Mouse (Mus musculus) MEL (cell line): ENCODE data around the gene Fam129a. TPM values are rescaled to one million over a fixed set of nuclear protein-coding genes. Genes with fewer than 3 reads are reported as not detected.
A peak's percentile ranks its signal among the peaks of the same experiment; 100 is the strongest.

Experiments used
- DNase-seq: peaks from one replicate; pipeline ENCODE4 v3.0.0; 2011; ENCODE audit warnings: low read depth, low spot score
- H3K27ac ChIP-seq: 2 replicates; pipeline ENCODE4 v1.5.1; 2012; ENCODE audit warnings: low read depth, mild to moderate bottlenecking, control low read depth, low read length, moderate library complexity; ENCODE audit not compliant: control insufficient read depth
- H3K27me3 ChIP-seq, 2 experiments: fragments of 150-350 bp in 1 of 2; sonication (generic) in 1 of 2; 2 replicates each; pipeline ENCODE4 v1.6.1; 2012; ENCODE audit warnings: low read length in 2 of 2, mild to moderate bottlenecking in 2 of 2, improper control_type of control experiment in 1 of 2, moderate library complexity in 1 of 2; ENCODE audit not compliant: insufficient read depth in 2 of 2, control insufficient read depth in 1 of 2
- H3K36me3 ChIP-seq, 2 experiments: 2 replicates each; pipeline ENCODE4 v1.6.1; 2012 to 2014; ENCODE audit warnings: low read length in 2 of 2, improper control_type of control experiment in 1 of 2, inconsistent platforms in 1 of 2, mild to moderate bottlenecking in 1 of 2; ENCODE audit not compliant: insufficient read depth in 2 of 2, control insufficient read depth in 1 of 2
- H3K4me1 ChIP-seq, 2 experiments: fragments of 150-350 bp in 1 of 2; sonication (generic) in 1 of 2; 2 replicates each; pipeline ENCODE4 v1.6.1; 2012; ENCODE audit warnings: low read length in 2 of 2, improper control_type of control experiment in 1 of 2, mild to moderate bottlenecking in 1 of 2; ENCODE audit not compliant: insufficient read depth in 2 of 2, control insufficient read depth in 1 of 2
- H3K4me3 ChIP-seq, 2 experiments: fragments of 150-350 bp in 1 of 2; sonication (generic) in 1 of 2; 2 replicates each; pipeline ENCODE4 v1.5.1; 2012; ENCODE audit warnings: low read depth in 2 of 2, low read length in 2 of 2, mild to moderate bottlenecking in 2 of 2, moderate library complexity in 2 of 2, control low read depth in 1 of 2, improper control_type of control experiment in 1 of 2; ENCODE audit not compliant: control insufficient read depth in 1 of 2, insufficient read depth in 1 of 2
- H3K79me2 ChIP-seq: 2 replicates; pipeline ENCODE4 v1.6.1; 2012; ENCODE audit warnings: mild to moderate bottlenecking, low read length, moderate library complexity; ENCODE audit not compliant: control insufficient read depth, poor library complexity, insufficient read depth
- H3K9ac ChIP-seq: 2 replicates; pipeline ENCODE4 v1.6.1; 2012; ENCODE audit warnings: low read depth, mild to moderate bottlenecking, control low read depth, low read length, moderate library complexity; ENCODE audit not compliant: control insufficient read depth, poor library complexity, severe bottlenecking
- H3K9me3 ChIP-seq: fragments of 150-350 bp; sonication (generic); replicated peaks from 2 replicates; pipeline ENCODE4 v1.6.1; 2012; ENCODE audit warnings: mild to moderate bottlenecking, low read length, improper control_type of control experiment, moderate library complexity; ENCODE audit not compliant: insufficient read depth
- CTCF ChIP-seq, 3 experiments: IDR thresholded peaks in 2 of 3; conservative IDR thresholded peaks in 1 of 3; 2 replicates each; pipeline ENCODE4 v1.5.1; 2011 to 2012; ENCODE audit warnings: low read length in 3 of 3, low read depth in 2 of 3, mild to moderate bottlenecking in 2 of 3, improper control_type of control experiment in 1 of 3, inconsistent platforms in 1 of 3, mixed read lengths in 1 of 3, moderate library complexity in 1 of 3; ENCODE audit not compliant: control insufficient read depth in 1 of 3, insufficient read depth in 1 of 3, poor library complexity in 1 of 3, severe bottlenecking in 1 of 3
- E2F4 ChIP-seq: IDR thresholded peaks from 2 replicates; pipeline ENCODE4 v1.6.1; 2011; ENCODE audit warnings: low read depth, low read length, improper control_type of control experiment, borderline replicate concordance
- MAX ChIP-seq: IDR thresholded peaks from 2 replicates; pipeline ENCODE4 v1.6.1; 2011; ENCODE audit warnings: low read length, improper control_type of control experiment
- MXI1 ChIP-seq: IDR thresholded peaks from 2 replicates; pipeline ENCODE4 v1.6.1; 2011; ENCODE audit warnings: mild to moderate bottlenecking, low read depth, low read length, improper control_type of control experiment
- MYB ChIP-seq: IDR thresholded peaks from 2 replicates; pipeline ENCODE4 v1.6.1; 2011; ENCODE audit warnings: mild to moderate bottlenecking, low read depth, low read length, improper control_type of control experiment
- POLR2A ChIP-seq, 2 experiments: IDR thresholded peaks; 2 replicates each; pipeline ENCODE4 v1.6.1; 2011 to 2012; ENCODE audit warnings: low read length in 2 of 2, mild to moderate bottlenecking in 2 of 2, control low read depth in 1 of 2, improper control_type of control experiment in 1 of 2, low read depth in 1 of 2, moderate library complexity in 1 of 2; ENCODE audit not compliant: control insufficient read depth in 1 of 2, insufficient read depth in 1 of 2, poor library complexity in 1 of 2
- SMC3 ChIP-seq: IDR thresholded peaks from 2 replicates; pipeline ENCODE4 v1.6.1; 2011; ENCODE audit warnings: low read depth, low read length, improper control_type of control experiment
- TBP ChIP-seq: IDR thresholded peaks from 2 replicates; pipeline ENCODE4 v1.8.0; 2011; ENCODE audit warnings: low read depth, low read length, improper control_type of control experiment
- ZC3H11A ChIP-seq: IDR thresholded peaks from 2 replicates; pipeline ENCODE4 v1.6.1; 2012; ENCODE audit warnings: low read depth, mild to moderate bottlenecking, inconsistent platforms, low read length, improper control_type of control experiment
- polyA plus RNA-seq, 2 experiments: library from polyadenylated mRNA; stranded (reverse) in 1 of 2; unstranded in 1 of 2; fragments of >175 nt in 1 of 2; fragments of >200 nt in 1 of 2; gene quantifications; 2 replicates each; pipeline versions ENCODE4 v1.2.1 to v1.2.4; 2012; ENCODE audit warnings: low replicate concordance in 2 of 2, low read depth in 1 of 2; ENCODE audit not compliant: insufficient read length in 2 of 2, insufficient read depth in 1 of 2, missing spikeins in 1 of 2
- total RNA-seq: library from RNA; depleted of rRNA; stranded (reverse); fragments of 300-350 nt; gene quantifications from 2 replicates; pipeline ENCODE4 v1.2.3, GENCODE M21; 2012

Fam129a gene
- total and polyA plus RNA-seq, 3 experiments, result 3.1 to 67.5 (median 8.8) TPM

DNA sequence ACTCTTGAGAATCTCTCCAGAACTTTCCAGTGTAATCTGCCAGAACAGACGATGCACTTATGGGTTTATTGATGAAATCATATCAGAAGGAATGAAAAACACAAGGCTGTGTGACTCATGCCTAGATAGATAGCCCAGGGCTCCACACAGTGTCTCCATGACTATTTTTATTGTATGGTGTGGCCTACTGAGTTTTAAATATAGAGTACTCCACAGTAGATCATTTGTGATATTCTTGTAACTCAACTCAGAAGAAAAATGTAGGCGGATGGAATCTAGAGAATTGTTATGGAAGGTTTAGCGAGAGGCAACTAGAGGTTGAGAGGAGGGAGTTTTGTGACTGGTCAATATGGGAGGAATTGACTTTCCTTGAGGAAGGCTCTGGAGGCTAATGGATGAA is 75.4 kb downstream of the Fam129a start:
- no peaks in the 10 kb centered on the region for H3K4me1 ChIP-seq
- H3K9me3 ChIP-seq, result no peaks in the 10 kb centered on the region
- H3K9ac ChIP-seq, result no peak overlapping the region
- H3K79me2 ChIP-seq, result no peaks in the 10 kb centered on the region
- TF ChIP-seq E2F4 (no peak), TBP (no peak), ZC3H11A (no peak), MXI1 (no peak), SMC3 (no peak)
- H3K36me3 ChIP-seq, result peaks cover 2% of the 10 kb centered on the region in 2 experiments; a peak in 3 of 4 replicates
- H3K4me3 ChIP-seq, result no peak overlapping the region
- DNase-seq, result no peak
- H3K27me3 ChIP-seq, result no peaks in the 10 kb centered on the region
- H3K27ac ChIP-seq, result no peak overlapping the region

DNA sequence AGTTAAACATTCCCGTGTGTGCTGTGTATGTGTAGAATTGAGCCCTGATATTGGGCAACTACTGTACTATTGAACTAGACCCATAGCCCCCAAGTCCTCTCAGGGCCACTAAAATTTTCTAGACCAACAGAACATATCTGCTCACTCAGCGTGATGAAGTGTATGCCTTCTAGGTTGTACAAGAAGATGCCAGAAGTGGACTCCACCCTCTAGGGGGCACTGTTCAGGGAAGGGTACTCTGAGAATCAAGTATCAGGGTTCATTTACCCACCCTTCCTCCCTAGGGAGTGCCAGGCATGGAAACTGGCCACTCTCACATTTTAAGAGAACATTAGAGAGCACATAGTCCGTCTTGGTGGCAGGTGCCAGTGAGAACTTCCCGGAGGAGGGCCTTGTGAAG is 77.1 kb downstream of the Fam129a start:
- no peaks in the 10 kb centered on the region for H3K4me1 ChIP-seq
- H3K79me2 ChIP-seq, result no peaks in the 10 kb centered on the region
- H3K9ac ChIP-seq, result no peak overlapping the region
- peaks cover 2% of the 10 kb centered on the region in 2 experiments; a peak in 3 of 4 replicates for H3K36me3 ChIP-seq
- no peak overlapping the region for H3K27ac ChIP-seq
- no peaks in the 10 kb centered on the region for H3K9me3 ChIP-seq
- H3K4me3 ChIP-seq, result no peak overlapping the region
- TF ChIP-seq MYB (no peak), CTCF (IDR thresholded peaks at IDR 0.05 in 2 of 3, conservative IDR thresholded peaks at IDR 0.05 in 1 of 3; ENCODE audit: control insufficient read depth in 1 of 3, insufficient read depth in 1 of 3, low read depth in 2 of 3, low read length in 3 of 3, poor library complexity in 1 of 3, severe bottlenecking in 1 of 3) (peak; percentile 43 to 58 (median 49)), SMC3 (peak; percentile 26), POLR2A (IDR thresholded peaks at IDR 0.05; ENCODE audit: control insufficient read depth in 1 of 2, insufficient read depth in 1 of 2, low read depth in 1 of 2, low read length in 2 of 2, poor library complexity in 1 of 2) (no peak)
- H3K27me3 ChIP-seq, result no peaks in the 10 kb centered on the region
- peak; percentile 44 for DNase-seq

DNA sequence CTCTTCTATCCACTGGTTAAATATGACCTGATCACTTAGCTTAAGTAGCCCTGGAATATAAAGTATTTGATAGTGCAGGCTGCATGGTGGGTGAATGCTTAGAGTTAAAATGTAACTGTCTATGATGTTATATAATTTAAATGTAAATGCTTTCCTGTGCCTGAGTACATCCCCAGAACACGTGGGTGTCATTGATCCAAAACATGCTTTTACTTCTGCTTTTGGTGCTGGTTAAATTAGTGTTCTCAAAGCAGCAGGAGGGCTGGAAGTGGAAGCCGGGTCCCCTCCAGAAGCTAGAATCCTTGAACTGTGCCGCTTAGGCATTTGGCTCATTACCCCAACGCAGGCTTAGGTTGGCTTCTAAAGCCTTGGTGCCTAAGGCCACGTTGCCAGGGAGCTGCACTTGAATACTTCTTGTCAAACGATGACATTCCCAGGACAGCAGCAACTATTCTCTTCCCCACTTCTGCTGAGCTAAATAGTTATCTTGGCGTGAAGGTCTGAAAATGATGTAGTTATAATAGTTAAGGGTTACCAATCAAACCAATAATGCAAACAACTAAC is 86.1 kb downstream of the Fam129a start:
- Histone ChIP-seq H3K9ac (no peak overlapping the region), H3K27me3 (no peaks in the 10 kb centered on the region), H3K79me2 (no peaks in the 10 kb centered on the region)
- no peak for DNase-seq
- TF ChIP-seq MAX (peak; percentile 46), POLR2A (IDR thresholded peaks at IDR 0.05; ENCODE audit: control insufficient read depth in 1 of 2, insufficient read depth in 1 of 2, low read depth in 1 of 2, low read length in 2 of 2, poor library complexity in 1 of 2) (no peak)
- TF ChIP-seq, all 39 proteins: peak for 1
- Histone ChIP-seq H3K4me1 (peaks cover 4 to 17% of the 10 kb centered on the region in 2 experiments), H3K4me3 (no peak overlapping the region), H3K9me3 (no peaks in the 10 kb centered on the region), H3K27ac (no peak overlapping the region), H3K36me3 (peaks cover 0 to 11% of the 10 kb centered on the region in 2 experiments; a peak in 3 of 4 replicates)
